Mouse (Mus musculus): ENCODE data around the gene Mns1. TPM values are rescaled to one million over a fixed set of nuclear protein-coding genes. Genes with fewer than 3 reads are reported as not detected.
"Not testable (repeated sequence)": the region's sequence is repeated elsewhere in the genome, so short reads cannot be mapped to it uniquely, and the experiment has no call there.

The Mns1 gene
- polyA plus RNA-seq, 1 experiment, result 1.3 TPM

- Histone ChIP-seq H3K4me3 (replicated peaks; ENCODE audit: extremely low read depth, low read depth, low read length) (no peak overlapping the region), H3K4me1 (ENCODE audit: control insufficient read depth, insufficient read depth, low read length) (peaks cover 5% of the 10 kb centered on the region)
- peak; percentile 66 for DNase-seq
- WGBS, result 31% methylated on average over 8 of the region's 8 CpGs
- TF ChIP-seq POLR2A (IDR thresholded peaks at IDR 0.05; ENCODE audit: borderline replicate concordance, extremely low read depth, low read depth, low read length) (no peak), CTCF (IDR thresholded peaks at IDR 0.05; ENCODE audit: insufficient read depth, low read length) (peak; percentile 75)
Measured at GRCm38 (mm10) chr9:72448026-72448425, 10.2 kb downstream of the Mns1 start.

- TF ChIP-seq POLR2A (IDR thresholded peaks at IDR 0.05; ENCODE audit: borderline replicate concordance, extremely low read depth, low read depth, low read length) (peak; percentile 37; the same call in 1 of the 2 replicates), CTCF (IDR thresholded peaks at IDR 0.05; ENCODE audit: insufficient read depth, low read length) (no peak)
- Histone ChIP-seq H3K4me3 (replicated peaks; ENCODE audit: extremely low read depth, low read depth, low read length) (peak overlapping the region; percentile 81), H3K4me1 (ENCODE audit: control insufficient read depth, insufficient read depth, low read length) (peaks cover 5% of the 10 kb centered on the region)
- peak; percentile 17 for DNase-seq
- 15% methylated on average over 7 of the region's 7 CpGs for WGBS
Measured at GRCm38 (mm10) chr9:72449367-72449766, 11.6 kb downstream of the Mns1 start.

- 57% methylated on average over 2 of the region's 2 CpGs for WGBS
- no peak for DNase-seq
- peak overlapping the region; percentile 81 for H3K4me3 ChIP-seq (replicated peaks; ENCODE audit: extremely low read depth, low read depth, low read length)
- no peak for TF ChIP-seq CTCF (IDR thresholded peaks at IDR 0.05; ENCODE audit: insufficient read depth, low read length)
- TF ChIP-seq POLR2A (IDR thresholded peaks at IDR 0.05; ENCODE audit: borderline replicate concordance, extremely low read depth, low read depth, low read length), result no peak
- H3K4me1 ChIP-seq (ENCODE audit: control insufficient read depth, insufficient read depth, low read length), result peaks cover 5% of the 10 kb centered on the region
Measured at GRCm38 (mm10) chr9:72449841-72450240, 12.0 kb downstream of the Mns1 start.

GRCm38 (mm10) chr9:72450363-72450762 lies 12.6 kb downstream of the Mns1 start:
- WGBS, result 55% methylated on average over 1 of the region's 1 CpGs
- no peak for DNase-seq
- Histone ChIP-seq H3K4me1 (ENCODE audit: control insufficient read depth, insufficient read depth, low read length) (peaks cover 5% of the 10 kb centered on the region), H3K4me3 (replicated peaks; ENCODE audit: extremely low read depth, low read depth, low read length) (no peak overlapping the region)
- TF ChIP-seq CTCF (IDR thresholded peaks at IDR 0.05; ENCODE audit: insufficient read depth, low read length) (no peak), POLR2A (IDR thresholded peaks at IDR 0.05; ENCODE audit: borderline replicate concordance, extremely low read depth, low read depth, low read length) (no peak)

GRCm38 (mm10) chr9:72451111-72451510 lies 13.3 kb downstream of the Mns1 start:
- WGBS, result 73% methylated on average over 6 of the region's 6 CpGs
- no peak for TF ChIP-seq CTCF (IDR thresholded peaks at IDR 0.05; ENCODE audit: insufficient read depth, low read length)
- no peak for TF ChIP-seq POLR2A (IDR thresholded peaks at IDR 0.05; ENCODE audit: borderline replicate concordance, extremely low read depth, low read depth, low read length)
- DNase-seq, result no peak
- Histone ChIP-seq H3K4me1 (ENCODE audit: control insufficient read depth, insufficient read depth, low read length) (peaks cover 5% of the 10 kb centered on the region), H3K4me3 (replicated peaks; ENCODE audit: extremely low read depth, low read depth, low read length) (no peak overlapping the region)

GRCm38 (mm10) chr9:72454281-72454680 lies 16.5 kb downstream of the Mns1 start:
- not testable (repeated sequence) for DNase-seq; H3K4me1 ChIP-seq (ENCODE audit: control insufficient read depth, insufficient read depth, low read length); H3K4me3 ChIP-seq (replicated peaks; ENCODE audit: extremely low read depth, low read depth, low read length)

- 32% methylated on average over 1 of the region's 1 CpGs for WGBS
- TF ChIP-seq POLR2A (IDR thresholded peaks at IDR 0.05; ENCODE audit: borderline replicate concordance, extremely low read depth, low read depth, low read length), result no peak
- no peak for TF ChIP-seq CTCF (IDR thresholded peaks at IDR 0.05; ENCODE audit: insufficient read depth, low read length)
- DNase-seq, result no peak
- no peak overlapping the region for H3K4me3 ChIP-seq (replicated peaks; ENCODE audit: extremely low read depth, low read depth, low read length)
- no peaks in the 10 kb centered on the region for H3K4me1 ChIP-seq (ENCODE audit: control insufficient read depth, insufficient read depth, low read length)
Measured at GRCm38 (mm10) chr9:72456374-72456773, 18.6 kb downstream of the Mns1 start.

GRCm38 (mm10) chr9:72458233-72458632 lies 20.4 kb downstream of the Mns1 start:
- TF ChIP-seq POLR2A (IDR thresholded peaks at IDR 0.05; ENCODE audit: borderline replicate concordance, extremely low read depth, low read depth, low read length) (no peak), CTCF (IDR thresholded peaks at IDR 0.05; ENCODE audit: insufficient read depth, low read length) (peak; percentile 94)
- H3K4me1 ChIP-seq (ENCODE audit: control insufficient read depth, insufficient read depth, low read length), result no peaks in the 10 kb centered on the region
- 14% methylated on average over 5 of the region's 5 CpGs for WGBS
- H3K4me3 ChIP-seq (replicated peaks; ENCODE audit: extremely low read depth, low read depth, low read length), result no peak overlapping the region
- peak; percentile 51 for DNase-seq

- 86% methylated on average over 3 of the region's 3 CpGs for WGBS
- Histone ChIP-seq H3K4me1 (ENCODE audit: control insufficient read depth, insufficient read depth, low read length) (no peaks in the 10 kb centered on the region), H3K4me3 (replicated peaks; ENCODE audit: extremely low read depth, low read depth, low read length) (no peak overlapping the region)
- TF ChIP-seq CTCF (IDR thresholded peaks at IDR 0.05; ENCODE audit: insufficient read depth, low read length) (no peak), POLR2A (IDR thresholded peaks at IDR 0.05; ENCODE audit: borderline replicate concordance, extremely low read depth, low read depth, low read length) (no peak)
- no peak for DNase-seq
Measured at GRCm38 (mm10) chr9:72459703-72460102, 21.9 kb downstream of the Mns1 start.

- Histone ChIP-seq H3K4me1 (ENCODE audit: control insufficient read depth, insufficient read depth, low read length) (peaks cover 2% of the 10 kb centered on the region; the same call in 1 of the 2 replicates), H3K4me3 (replicated peaks; ENCODE audit: extremely low read depth, low read depth, low read length) (no peak overlapping the region)
- no peak for TF ChIP-seq POLR2A (IDR thresholded peaks at IDR 0.05; ENCODE audit: borderline replicate concordance, extremely low read depth, low read depth, low read length)
- no peak for DNase-seq
- 72% methylated on average over 3 of the region's 3 CpGs for WGBS
Measured at GRCm38 (mm10) chr9:72460767-72461166, 23.0 kb downstream of the Mns1 start.

- no peak for DNase-seq
- 98% methylated on average over 2 of the region's 2 CpGs for WGBS
- TF ChIP-seq CTCF (IDR thresholded peaks at IDR 0.05; ENCODE audit: insufficient read depth, low read length) (no peak), POLR2A (IDR thresholded peaks at IDR 0.05; ENCODE audit: borderline replicate concordance, extremely low read depth, low read depth, low read length) (no peak)
Measured at GRCm38 (mm10) chr9:72462427-72462826, 24.6 kb downstream of the Mns1 start.

More at GRCm38 (mm10) chr9:72462427-72462826, 24.6 kb downstream of the Mns1 start:
- Histone ChIP-seq H3K4me1 (ENCODE audit: control insufficient read depth, insufficient read depth, low read length) (peaks cover 4% of the 10 kb centered on the region; the same call in 1 of the 2 replicates), H3K4me3 (replicated peaks; ENCODE audit: extremely low read depth, low read depth, low read length) (no peak overlapping the region)

All from lung, adult 2 months (tissue).